Mouse (Mus musculus) liver, adult 2 months (tissue): ENCODE measurements at regions not wholly inside any gene's neighbourhood (a gene's known extent, or its start where the extent isn't known, plus 50 kb on each side); places are given as distances from the start of the nearest gene placed in this dataset.

Experiments
- CTCF ChIP-seq: fragments of 200-500 bp; IDR thresholded peaks from 2 replicates; pipeline ENCODE4 v1.5.1; 2011; ENCODE audit warnings: low read depth, low read length, control low read depth
- POLR2A ChIP-seq: fragments of 200-500 bp; IDR thresholded peaks from 2 replicates; pipeline ENCODE4 v1.6.1; 2011; ENCODE audit warnings: low read length, control low read depth; ENCODE audit not compliant: insufficient read depth; ENCODE audit errors: extremely low read depth

DNA sequence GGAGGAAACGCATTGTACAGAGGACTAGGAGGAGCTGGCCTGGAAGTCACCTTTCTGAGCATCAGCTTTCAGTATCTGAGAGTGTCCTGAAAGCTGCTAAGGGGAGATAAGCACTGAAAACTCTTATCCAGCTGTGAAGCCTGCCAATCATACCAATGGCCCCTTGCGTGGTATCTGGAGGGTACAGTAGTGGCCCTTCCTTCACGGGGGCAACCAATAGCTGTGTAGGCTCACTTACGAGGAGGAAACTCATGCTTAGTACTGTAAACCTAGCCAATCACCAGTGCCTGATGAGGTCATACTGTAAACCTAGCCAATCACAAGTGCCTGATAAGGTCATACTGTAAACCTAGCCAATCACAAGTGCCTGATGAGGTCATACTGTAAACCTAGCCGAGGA, 231.7 kb upstream of the Fam241a start:
- TF ChIP-seq CTCF (no peak), POLR2A (no peak)
